Mouse (Mus musculus) neural tube, embryonic 15.5 days (tissue): ENCODE measurements around the gene Kcnc3. TPM values are rescaled to one million over a fixed set of nuclear protein-coding genes. Genes with fewer than 3 reads are reported as not detected.

ENCODE experiments used
- ATAC-seq: fragments of 200-750 bp; cut with Nextera tagmentation; 2 replicates; pipeline ENCODE4 v1.8.0; 2017; ENCODE audit warnings: mild to moderate bottlenecking, moderate TSS enrichment, moderate library complexity; ENCODE audit not compliant: low FRiP score
- H3K27ac ChIP-seq: fragments of 300-500 bp; sonication (generic); replicated peaks from 2 replicates; pipeline ENCODE4 v1.5.1; 2015; ENCODE audit warnings: mild to moderate bottlenecking, inconsistent platforms
- H3K27me3 ChIP-seq: fragments of 300-500 bp; sonication (generic); replicated peaks from 2 replicates; pipeline ENCODE4 v1.6.1; 2015; ENCODE audit warnings: inconsistent platforms
- H3K36me3 ChIP-seq: fragments of 300-500 bp; sonication (generic); 2 replicates; pipeline ENCODE4 v1.6.1; 2015; ENCODE audit warnings: inconsistent platforms
- H3K4me1 ChIP-seq: fragments of 300-500 bp; sonication (generic); 2 replicates; pipeline ENCODE4 v1.6.1; 2015; ENCODE audit warnings: inconsistent platforms
- H3K4me2 ChIP-seq: fragments of 300-500 bp; sonication (generic); 2 replicates; pipeline ENCODE4 v1.6.1; 2015; ENCODE audit warnings: inconsistent platforms, mild to moderate bottlenecking, moderate library complexity
- H3K4me3 ChIP-seq: fragments of 300-500 bp; sonication (generic); replicated peaks from 2 replicates; pipeline ENCODE4 v1.5.1; 2015; ENCODE audit warnings: mild to moderate bottlenecking, inconsistent platforms
- H3K9ac ChIP-seq: fragments of 300-500 bp; sonication (generic); replicated peaks from 2 replicates; pipeline ENCODE4 v1.6.1; 2015; ENCODE audit warnings: mild to moderate bottlenecking, inconsistent platforms
- H3K9me3 ChIP-seq: fragments of 300-500 bp; sonication (generic); replicated peaks from 2 replicates; pipeline ENCODE4 v1.6.1; 2016; ENCODE audit warnings: inconsistent platforms
- WGBS: fragments of 180-500 bp; shearing (Covaris S2); methylation state at CpG from one replicate; pipeline ENCODE4 v1.1.7; 2015; ENCODE audit warnings: mixed read lengths; 5-methylcytosine and 5-hydroxymethylcytosine counted together
- polyA plus RNA-seq: library from polyadenylated mRNA; unstranded; fragments of >200 nt; fragmentation: Nextera tagmentation; extraction: Ambion mirVana; gene quantifications from 2 replicates; pipeline ENCODE4 v1.2.1, GENCODE M21; 2015

Gene Kcnc3
- polyA plus RNA-seq, 1 experiment from 2014 or later = 8.0 TPM

GRCm38 (mm10) chr7:44632676-44633075 is 42.2 kb downstream of the Kcnc3 start:
- Histone ChIP-seq H3K4me2 (no peak overlapping the region), H3K36me3 (no peaks in the 10 kb centered on the region), H3K9ac (no peak overlapping the region), H3K9me3 (no peaks in the 10 kb centered on the region), H3K4me1 (no peaks in the 10 kb centered on the region), H3K27ac (no peak overlapping the region), H3K4me3 (no peak overlapping the region), H3K27me3 (peaks cover 9% of the 10 kb centered on the region)
- ATAC-seq = no peak
- 30% methylated on average over 13 of the region's 13 CpGs for WGBS

GRCm38 (mm10) chr7:44633407-44633806 is 42.9 kb downstream of the Kcnc3 start:
- 15% methylated on average over 15 of the region's 15 CpGs for WGBS
- H3K27ac ChIP-seq = no peak overlapping the region

GRCm38 (mm10) chr7:44636684-44637083 is 46.2 kb downstream of the Kcnc3 start:
- Histone ChIP-seq H3K27ac (no peak overlapping the region), H3K4me3 (no peak overlapping the region), H3K4me2 (no peak overlapping the region), H3K9ac (no peak overlapping the region), H3K36me3 (no peaks in the 10 kb centered on the region), H3K9me3 (no peaks in the 10 kb centered on the region), H3K4me1 (0 out of 2 replicates have a peak, but pooled peaks cover 7% of the 10 kb centered on the region), H3K27me3 (peaks cover 48% of the 10 kb centered on the region)
- WGBS = 85% methylated on average over 9 of the region's 9 CpGs
- ATAC-seq = no peak

More at GRCm38 (mm10) chr7:44633407-44633806, 42.9 kb downstream of the Kcnc3 start:
- H3K36me3 ChIP-seq = no peaks in the 10 kb centered on the region
- no peaks in the 10 kb centered on the region for H3K4me1 ChIP-seq
- no peak for ATAC-seq
- no peak overlapping the region for H3K4me3 ChIP-seq
- no peaks in the 10 kb centered on the region for H3K9me3 ChIP-seq
- H3K9ac ChIP-seq = no peak overlapping the region
- peaks cover 15% of the 10 kb centered on the region for H3K27me3 ChIP-seq
- no peak overlapping the region for H3K4me2 ChIP-seq

- no peak overlapping the region; the same call in 1 of the 2 replicates for H3K4me3 ChIP-seq
- peak overlapping the region; percentile 41 for H3K4me2 ChIP-seq
- no peaks in the 10 kb centered on the region for H3K36me3 ChIP-seq
- H3K4me1 ChIP-seq = 0 out of 2 replicates have a peak, but pooled peaks cover 7% of the 10 kb centered on the region
- WGBS = 7% methylated on average over 16 of the region's 16 CpGs
- no peaks in the 10 kb centered on the region for H3K9me3 ChIP-seq
- peaks cover 54% of the 10 kb centered on the region for H3K27me3 ChIP-seq
- H3K27ac ChIP-seq = no peak overlapping the region
- H3K9ac ChIP-seq = no peak overlapping the region
- no peak for ATAC-seq
These were observed 48.2 kb downstream of the Kcnc3 start for GRCm38 (mm10) chr7:44638663-44639062.

GRCm38 (mm10) chr7:44640843-44641605 is 50.6 kb downstream of the Kcnc3 start:
- H3K27ac ChIP-seq = no peak overlapping the region
- WGBS = 18% methylated on average over 25 of the region's 25 CpGs
- no peak overlapping the region for H3K9ac ChIP-seq
- H3K36me3 ChIP-seq = no peaks in the 10 kb centered on the region
- H3K4me3 ChIP-seq = peak overlapping the region; percentile 19; the same call in 1 of the 2 replicates
- H3K9me3 ChIP-seq = no peaks in the 10 kb centered on the region
- H3K27me3 ChIP-seq = peaks cover 71% of the 10 kb centered on the region
- ATAC-seq = no peak
- H3K4me2 ChIP-seq = peak overlapping the region; percentile 40
- H3K4me1 ChIP-seq = peaks cover 15% of the 10 kb centered on the region

- Histone ChIP-seq H3K27ac (no peak overlapping the region), H3K4me1 (peaks cover 16% of the 10 kb centered on the region), H3K4me3 (no peak overlapping the region), H3K27me3 (peaks cover 71% of the 10 kb centered on the region), H3K4me2 (no peak overlapping the region), H3K9ac (no peak overlapping the region), H3K36me3 (no peaks in the 10 kb centered on the region), H3K9me3 (no peaks in the 10 kb centered on the region)
- no peak for ATAC-seq
- WGBS = 32% methylated on average over 8 of the region's 8 CpGs
These were observed 51.4 kb downstream of the Kcnc3 start for GRCm38 (mm10) chr7:44641887-44642286.

- H3K4me1 ChIP-seq = peaks cover 12% of the 10 kb centered on the region
These were observed 54.8 kb downstream of the Kcnc3 start for GRCm38 (mm10) chr7:44645256-44645655.

GRCm38 (mm10) chr7:44645951-44646350 is 55.5 kb downstream of the Kcnc3 start:
- no peak overlapping the region for H3K4me3 ChIP-seq
- no peaks in the 10 kb centered on the region for H3K9me3 ChIP-seq
- no peak overlapping the region for H3K27ac ChIP-seq
- no peaks in the 10 kb centered on the region for H3K36me3 ChIP-seq
- H3K4me2 ChIP-seq = peak overlapping the region; percentile 38
- H3K27me3 ChIP-seq = peaks cover 41% of the 10 kb centered on the region
- H3K9ac ChIP-seq = no peak overlapping the region
- H3K4me1 ChIP-seq = peaks cover 12% of the 10 kb centered on the region
- ATAC-seq = no peak
- 21% methylated on average over 15 of the region's 15 CpGs for WGBS

More at GRCm38 (mm10) chr7:44645256-44645655, 54.8 kb downstream of the Kcnc3 start:
- H3K27me3 ChIP-seq = peaks cover 44% of the 10 kb centered on the region
- no peak overlapping the region for H3K4me3 ChIP-seq
- no peak overlapping the region for H3K27ac ChIP-seq
- no peak for ATAC-seq
- no peaks in the 10 kb centered on the region for H3K9me3 ChIP-seq
- H3K9ac ChIP-seq = no peak overlapping the region
- H3K36me3 ChIP-seq = no peaks in the 10 kb centered on the region
- WGBS = 73% methylated on average over 5 of the region's 5 CpGs
- no peak overlapping the region for H3K4me2 ChIP-seq

GRCm38 (mm10) chr7:44647042-44647724 is 56.7 kb downstream of the Kcnc3 start:
- Histone ChIP-seq H3K9me3 (no peaks in the 10 kb centered on the region), H3K4me2 (no peak overlapping the region), H3K36me3 (no peaks in the 10 kb centered on the region), H3K4me1 (peaks cover 9% of the 10 kb centered on the region), H3K4me3 (no peak overlapping the region), H3K27me3 (peaks cover 34% of the 10 kb centered on the region), H3K27ac (no peak overlapping the region), H3K9ac (no peak overlapping the region)
- no peak for ATAC-seq
- 46% methylated on average over 7 of the region's 7 CpGs for WGBS

- ATAC-seq = no peak
- WGBS = 70% methylated on average over 10 of the region's 10 CpGs
- Histone ChIP-seq H3K9me3 (no peaks in the 10 kb centered on the region), H3K27ac (no peak overlapping the region), H3K9ac (no peak overlapping the region), H3K4me3 (no peak overlapping the region), H3K4me2 (no peak overlapping the region), H3K27me3 (peaks cover 32% of the 10 kb centered on the region), H3K4me1 (peaks cover 9% of the 10 kb centered on the region), H3K36me3 (no peaks in the 10 kb centered on the region)
These were observed 57.3 kb downstream of the Kcnc3 start for GRCm38 (mm10) chr7:44647729-44648128.

GRCm38 (mm10) chr7:44649094-44649610 is 58.7 kb downstream of the Kcnc3 start:
- no peak overlapping the region for H3K4me3 ChIP-seq
- no peak overlapping the region for H3K9ac ChIP-seq
- H3K36me3 ChIP-seq = no peaks in the 10 kb centered on the region
- peaks cover 9% of the 10 kb centered on the region for H3K4me1 ChIP-seq
- H3K9me3 ChIP-seq = no peaks in the 10 kb centered on the region
- H3K4me2 ChIP-seq = no peak overlapping the region
- H3K27ac ChIP-seq = no peak overlapping the region
- WGBS = 54% methylated on average over 8 of the region's 8 CpGs
- H3K27me3 ChIP-seq = peaks cover 21% of the 10 kb centered on the region
- ATAC-seq = no peak

GRCm38 (mm10) chr7:44649990-44650389 is 59.5 kb downstream of the Kcnc3 start:
- Histone ChIP-seq H3K4me1 (peaks cover 9% of the 10 kb centered on the region), H3K36me3 (no peaks in the 10 kb centered on the region), H3K9ac (no peak overlapping the region), H3K27ac (no peak overlapping the region), H3K9me3 (no peaks in the 10 kb centered on the region), H3K27me3 (peaks cover 16% of the 10 kb centered on the region), H3K4me3 (no peak overlapping the region), H3K4me2 (no peak overlapping the region)
- 13% methylated on average over 4 of the region's 4 CpGs for WGBS
- ATAC-seq = no peak
